Mouse (Mus musculus) myocyte (in vitro differentiated cells): ENCODE data around the gene Fcho1.

Experiments used
- CEBPB ChIP-seq: IDR thresholded peaks from 2 replicates; pipeline ENCODE4 v1.6.1; 2011; ENCODE audit warnings: mild to moderate bottlenecking, moderate library complexity; ENCODE audit not compliant: poor library complexity, insufficient read depth, severe bottlenecking
- E2F4 ChIP-seq: IDR thresholded peaks from one replicate; pipeline ENCODE4 v1.6.1; 2011; ENCODE audit warnings: mild to moderate bottlenecking, control low read depth, moderate library complexity; ENCODE audit not compliant: insufficient read depth
- MAX ChIP-seq: IDR thresholded peaks from one replicate; pipeline ENCODE4 v1.6.1; 2011; ENCODE audit warnings: low read depth, mild to moderate bottlenecking, control low read depth
- MYOD1 ChIP-seq, 3 experiments: IDR thresholded peaks; one replicate each; pipeline ENCODE4 v1.6.1; 2011; ENCODE audit warnings: control low read depth in 2 of 3, low read depth in 2 of 3, mild to moderate bottlenecking in 2 of 3, moderate library complexity in 1 of 3; ENCODE audit not compliant: insufficient read length in 2 of 3, control insufficient read depth in 1 of 3
- POLR2A ChIP-seq: IDR thresholded peaks from one replicate; pipeline ENCODE4 v1.6.1; 2011; ENCODE audit warnings: low read depth, mild to moderate bottlenecking, control low read depth, moderate library complexity; ENCODE audit not compliant: insufficient read length
- POLR2AphosphoS2 ChIP-seq: IDR thresholded peaks from one replicate; pipeline ENCODE4 v1.6.1; 2011; ENCODE audit warnings: low read depth, control low read depth; ENCODE audit not compliant: insufficient read length
- REST ChIP-seq: IDR thresholded peaks from one replicate; pipeline ENCODE4 v1.6.1; 2011; ENCODE audit warnings: mild to moderate bottlenecking, control low read depth, moderate library complexity; ENCODE audit not compliant: insufficient read depth, insufficient read length
- TCF12 ChIP-seq: IDR thresholded peaks from one replicate; pipeline ENCODE4 v1.6.1; 2011; ENCODE audit warnings: mild to moderate bottlenecking, control low read depth; ENCODE audit not compliant: poor library complexity, insufficient read depth, severe bottlenecking
- USF1 ChIP-seq: IDR thresholded peaks from one replicate; pipeline ENCODE4 v1.6.1; 2011; ENCODE audit warnings: low read depth, mild to moderate bottlenecking, control low read depth, moderate library complexity

- TF ChIP-seq CEBPB (no peak), USF1 (no peak), POLR2AphosphoS2 (no peak), POLR2A (no peak), REST (no peak), MYOD1 (IDR thresholded peaks at IDR 0.05; ENCODE audit: control insufficient read depth in 1 of 3, insufficient read length in 2 of 3, low read depth in 2 of 3) (no peak), TCF12 (no peak), MAX (no peak), E2F4 (no peak)
Measured at GRCm38 (mm10) chr8:71709134-71709799, 16.2 kb downstream of the Fcho1 start.
